Mouse (Mus musculus) left cerebral cortex, postnatal 25 days (tissue): ENCODE measurements at regions not wholly inside any gene's neighbourhood (a gene's known extent, or its start where the extent isn't known, plus 50 kb on each side); places are given as distances from the start of the nearest gene placed in this dataset.

Source experiments
- DNase-seq, 2 experiments: peaks; one replicate each; pipeline ENCODE4 v3.0.0; 2022; ENCODE audit warnings: low spot score in 2 of 2, mixed read lengths in 1 of 2
- intact Hi-C: fragments of 180-260 bp; cut with DNase I; formaldehyde crosslinking; loops from one replicate; pipeline ENCODE4 v1.15.1; 2025

DNA sequence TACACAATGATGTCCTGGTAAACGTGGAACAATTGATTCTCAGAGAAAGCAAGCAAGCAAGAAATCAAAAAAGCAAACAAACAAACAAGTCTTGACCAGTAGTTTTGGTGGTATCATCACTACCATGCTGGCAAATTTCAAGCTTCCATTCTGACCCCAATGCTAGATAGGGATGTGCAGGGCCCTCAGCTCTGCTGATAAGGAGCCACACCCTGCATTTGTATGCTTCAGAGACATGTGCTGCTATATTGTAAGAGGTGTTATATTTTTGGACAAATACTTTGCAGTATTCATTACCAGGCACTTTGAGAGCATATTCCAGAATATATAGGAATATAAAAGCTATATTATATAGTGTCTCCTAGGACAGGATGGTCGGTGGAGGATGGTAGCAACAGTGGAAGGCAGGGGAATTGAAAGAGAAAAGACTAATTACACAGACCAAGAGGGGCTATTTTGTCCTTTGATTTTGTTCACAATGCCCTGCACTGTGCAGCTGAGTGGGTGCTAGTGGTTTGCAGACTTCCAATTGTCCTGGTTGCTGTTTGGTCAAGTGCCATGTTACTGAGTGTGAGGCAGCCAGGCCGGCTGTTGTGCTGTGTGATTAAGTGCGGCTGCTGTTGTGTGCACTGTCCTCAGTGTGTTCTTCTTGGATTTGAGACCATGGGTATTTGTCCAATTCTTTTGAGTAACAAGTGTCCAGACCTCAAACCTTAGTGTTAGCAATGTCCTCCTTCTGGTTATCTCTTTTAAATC is 54.9 kb upstream of the Paqr3 start:
- DNase-seq: no peak
- intact Hi-C loops: no loop called here
